Mouse (Mus musculus) cerebellum, adult 9-11 months (tissue): ENCODE results near the gene Akap12.

Source experiments
- DNase-seq: peaks from one replicate; pipeline ENCODE4 v3.0.0; 2022

Akap12 gene

DNA sequence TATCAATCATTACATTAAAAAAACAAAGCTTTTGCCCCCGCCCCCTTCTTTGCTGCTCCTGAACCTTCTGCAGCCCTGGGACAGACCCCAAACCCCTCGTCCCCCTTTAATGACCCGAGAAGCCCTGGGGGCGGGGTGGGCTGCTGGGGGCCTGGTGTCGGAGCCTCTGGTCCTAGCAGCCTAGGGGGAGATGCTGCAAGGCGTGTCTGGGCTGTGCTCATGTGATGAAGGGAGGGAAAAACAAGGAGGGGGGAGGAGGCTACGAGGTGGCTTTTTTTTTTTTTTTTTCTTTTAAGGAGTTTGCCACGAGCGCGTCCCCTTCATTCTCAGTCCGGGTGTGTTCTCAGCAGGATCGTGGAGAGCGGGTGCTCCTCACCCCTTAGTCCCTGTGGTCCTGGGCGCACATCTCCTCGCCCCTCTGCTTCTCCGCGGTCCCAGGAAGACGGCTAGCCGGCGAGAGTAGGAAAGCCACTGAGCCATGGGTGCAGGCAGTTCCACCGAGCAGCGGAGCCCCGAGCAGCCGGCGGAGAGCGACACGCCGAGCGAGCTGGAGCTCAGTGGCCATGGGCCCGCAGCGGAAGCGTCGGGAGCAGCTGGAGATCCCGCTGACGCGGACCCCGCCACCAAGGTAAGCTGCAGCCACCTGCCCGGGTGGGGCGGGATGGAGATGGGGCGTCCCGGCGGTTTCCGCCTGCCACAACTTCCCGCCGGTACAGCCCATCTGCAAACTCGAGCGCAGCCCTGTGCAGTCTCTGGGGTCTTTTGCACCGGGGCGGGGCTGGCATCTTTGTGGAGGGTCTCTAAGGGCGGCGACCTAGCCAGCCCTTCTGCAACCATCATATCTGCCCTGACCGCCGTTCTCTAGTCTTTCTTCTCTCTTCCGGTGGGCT, at the start of gene Akap12:
TSS of gene Akap12 (plus strand) at position 340 of the 890 bp plus-strand sequence.
- DNase-seq = peak; percentile 80

DNA sequence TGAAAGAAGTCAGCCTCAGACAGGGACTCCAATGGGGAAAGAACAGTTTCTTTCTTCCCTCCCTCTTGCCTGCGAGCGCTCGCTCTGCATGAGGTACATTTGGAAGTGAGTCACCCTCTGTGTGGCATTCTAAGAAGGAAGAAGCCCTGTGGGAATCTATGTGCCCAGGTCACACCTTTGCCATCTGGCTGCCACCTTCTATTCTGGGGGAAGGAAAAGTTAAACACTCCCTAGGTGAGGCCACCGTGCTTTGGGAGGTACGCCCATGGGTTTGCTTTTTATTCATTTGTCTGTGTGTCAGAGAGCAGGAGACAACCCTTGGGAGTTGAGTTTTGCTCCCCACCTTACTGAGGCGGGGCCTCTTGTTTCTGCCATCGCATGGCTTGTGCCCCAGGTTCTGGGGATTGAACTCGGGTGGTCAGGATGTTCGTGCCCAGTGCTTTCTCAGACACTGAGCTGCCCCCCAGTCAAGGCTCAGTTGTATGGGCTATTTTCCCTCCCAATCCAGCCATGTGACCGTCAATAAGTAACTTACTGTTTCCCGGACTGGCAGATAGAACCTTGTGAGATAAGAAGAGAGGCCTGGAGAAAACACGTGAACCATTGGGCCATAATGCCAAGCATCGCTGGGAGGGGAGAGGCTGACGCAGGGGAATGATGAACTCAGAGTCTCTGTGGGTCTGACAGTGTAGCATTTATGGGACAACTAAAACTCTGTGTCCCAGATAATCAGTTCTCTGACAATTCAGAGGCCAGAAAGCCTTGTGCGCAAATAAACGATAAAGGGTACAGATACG, 35.4 kb upstream of the Akap12 start:
- no peak for DNase-seq

DNA sequence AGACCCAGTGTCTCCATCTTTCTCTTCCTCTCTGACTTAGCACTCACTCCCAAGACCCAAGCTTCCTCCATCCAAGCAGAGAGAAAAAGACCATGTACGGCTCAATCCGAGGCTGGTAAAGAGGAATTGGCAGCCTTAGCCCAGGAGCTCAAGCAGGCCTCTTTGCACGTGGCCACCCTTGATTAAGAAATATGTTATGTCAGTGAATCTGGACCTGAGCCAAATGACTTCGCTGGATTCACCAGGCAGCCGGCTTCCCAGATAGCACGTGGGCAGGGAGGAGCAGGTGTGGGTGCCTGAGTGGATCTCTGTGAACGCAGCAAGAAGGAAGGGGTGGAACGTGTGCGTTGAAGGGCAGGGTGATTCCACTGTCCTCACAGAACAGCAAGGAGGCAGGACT, 33.1 kb upstream of the Akap12 start:
- peak; percentile 18 for DNase-seq

DNA sequence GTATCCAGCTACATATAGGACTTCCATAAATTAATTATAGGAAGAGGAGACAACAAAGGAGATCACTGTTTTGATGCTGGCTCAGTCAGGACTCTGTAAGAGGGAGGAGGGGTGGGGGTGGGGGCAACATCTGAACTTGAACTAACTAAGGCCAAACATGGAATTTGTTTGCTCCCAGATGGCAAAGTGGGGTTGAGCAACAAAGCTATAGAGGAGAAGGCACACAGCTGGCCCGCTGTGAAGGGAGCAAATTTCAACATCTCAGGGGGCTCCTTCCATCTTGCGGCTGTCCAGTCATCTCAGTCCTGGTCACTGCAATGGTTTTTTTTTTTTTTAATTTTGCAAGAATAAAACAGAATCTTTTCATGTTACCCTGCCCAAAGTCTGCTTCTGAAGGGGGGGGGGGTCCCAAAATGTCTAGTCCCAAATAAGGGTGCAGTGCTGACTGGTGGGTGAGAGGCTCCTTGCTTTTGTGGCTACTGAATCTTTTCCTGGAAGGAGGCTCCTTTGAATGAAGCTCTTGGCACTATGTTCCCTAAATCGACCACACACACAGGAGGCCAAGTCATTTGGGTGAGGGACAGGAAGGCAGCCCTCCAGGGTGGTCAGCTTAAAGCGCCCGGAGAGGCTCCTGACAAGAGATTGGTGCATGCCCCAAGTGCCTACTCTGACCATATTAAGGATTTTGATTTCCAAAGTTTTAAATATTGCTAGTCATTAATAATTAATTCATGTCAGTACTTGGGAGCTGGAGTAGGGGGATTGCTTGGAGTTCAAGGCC, 26.2 kb upstream of the Akap12 start:
- no peak for DNase-seq

DNA sequence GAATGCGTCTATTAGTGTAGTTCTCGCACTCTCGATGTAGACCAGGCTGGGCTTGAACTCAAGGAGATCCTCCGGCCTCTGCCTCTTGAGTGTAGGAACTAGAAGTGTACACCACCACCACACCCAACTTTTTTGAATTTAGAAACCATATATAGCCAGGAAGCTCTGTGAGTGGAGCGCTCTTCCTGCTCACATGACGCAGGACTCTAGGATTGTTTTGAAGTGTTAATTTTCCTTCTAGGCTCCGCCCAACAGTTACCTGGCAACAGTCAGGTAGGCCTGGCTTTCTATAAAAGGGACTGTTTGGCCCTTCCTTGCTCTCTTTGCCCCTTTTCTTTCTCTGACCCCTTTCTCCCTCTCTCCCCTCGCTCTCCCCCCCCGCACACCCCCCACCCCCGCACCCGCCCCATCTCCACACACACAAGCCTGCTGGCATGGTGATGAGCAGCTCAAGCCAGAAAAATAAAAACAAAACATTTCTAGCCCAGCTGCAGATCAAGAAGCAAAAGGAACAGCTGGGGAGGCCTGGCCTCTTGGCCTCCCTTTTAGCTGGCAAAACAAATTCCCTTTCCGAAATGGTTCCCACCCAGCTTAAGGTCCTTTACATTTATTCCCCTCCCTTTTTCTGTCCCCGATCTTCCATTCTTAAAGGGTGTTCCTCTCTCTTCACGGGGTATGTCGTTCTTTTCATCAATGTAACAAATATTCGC, 22.4 kb upstream of the Akap12 start:
- no peak for DNase-seq

DNA sequence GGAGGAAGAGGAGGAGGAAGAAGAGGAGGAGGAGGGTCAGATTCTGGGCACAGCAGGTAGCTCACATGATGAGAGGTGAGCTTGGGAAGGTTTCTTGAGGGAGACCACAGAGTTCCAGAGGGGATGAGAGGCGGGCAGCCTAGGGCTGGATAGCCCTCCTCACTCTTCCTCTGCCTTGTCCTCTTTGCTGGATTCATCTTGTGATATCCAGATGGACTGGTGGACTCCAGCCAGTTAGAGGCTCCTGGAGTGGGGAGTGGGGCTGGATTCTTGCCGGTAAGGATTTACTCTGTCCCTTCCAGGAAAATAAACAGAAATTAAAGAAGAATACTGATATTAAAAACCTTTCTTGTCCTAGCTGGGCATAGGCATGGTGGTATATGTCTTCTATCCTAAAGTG, 20.4 kb upstream of the Akap12 start:
- DNase-seq = no peak

DNA sequence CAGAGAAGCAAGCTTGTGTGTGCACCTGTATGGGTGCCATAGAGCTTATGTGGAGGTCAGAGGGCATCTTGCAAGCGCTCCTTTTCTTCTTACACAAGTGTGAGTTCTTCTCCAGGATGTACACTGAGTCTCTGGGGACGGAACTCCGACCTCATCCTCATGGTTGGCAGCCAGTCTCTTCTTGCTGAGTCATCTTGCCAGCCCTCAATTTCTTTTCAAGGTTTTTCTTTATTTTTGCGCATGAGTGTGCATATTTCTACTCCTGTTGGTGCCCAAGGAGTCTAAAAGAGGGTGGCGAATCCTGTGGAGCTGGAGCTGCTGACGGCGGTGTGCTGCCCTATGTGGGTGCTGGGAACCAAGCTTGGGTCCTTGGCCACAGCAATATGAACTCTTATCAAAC, 19.8 kb upstream of the Akap12 start:
- no peak for DNase-seq

DNA sequence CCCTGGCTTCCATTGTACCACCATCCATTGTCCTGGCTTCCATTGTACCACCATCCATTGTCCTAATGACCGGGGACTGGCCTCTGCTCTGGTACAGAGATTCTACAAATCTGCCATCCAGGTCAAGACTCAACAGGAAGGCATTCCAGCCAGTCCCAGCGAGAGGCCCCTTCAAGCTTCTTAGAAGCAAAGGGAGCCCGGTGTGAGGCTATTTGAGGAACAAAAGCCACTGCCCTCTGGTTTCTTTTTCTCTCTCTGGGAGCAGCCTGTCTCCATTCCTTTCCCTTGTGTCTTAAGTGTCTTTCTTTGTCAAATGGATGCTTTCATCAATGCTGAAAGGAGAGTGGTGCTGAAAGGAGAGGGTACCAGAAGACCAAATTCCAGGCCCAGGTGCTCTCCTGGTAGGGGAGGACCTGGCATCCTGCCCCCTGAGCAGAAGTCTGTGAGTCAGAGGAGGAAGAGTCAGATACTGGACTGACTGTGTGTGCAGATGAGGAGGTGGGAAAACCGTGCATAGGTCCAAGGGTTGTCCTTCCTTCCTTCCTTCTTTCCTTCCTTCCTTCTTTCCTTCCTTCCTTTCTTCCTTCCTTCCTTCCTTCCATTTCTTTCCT, 16.8 kb upstream of the Akap12 start:
- peak; percentile 50 for DNase-seq

DNA sequence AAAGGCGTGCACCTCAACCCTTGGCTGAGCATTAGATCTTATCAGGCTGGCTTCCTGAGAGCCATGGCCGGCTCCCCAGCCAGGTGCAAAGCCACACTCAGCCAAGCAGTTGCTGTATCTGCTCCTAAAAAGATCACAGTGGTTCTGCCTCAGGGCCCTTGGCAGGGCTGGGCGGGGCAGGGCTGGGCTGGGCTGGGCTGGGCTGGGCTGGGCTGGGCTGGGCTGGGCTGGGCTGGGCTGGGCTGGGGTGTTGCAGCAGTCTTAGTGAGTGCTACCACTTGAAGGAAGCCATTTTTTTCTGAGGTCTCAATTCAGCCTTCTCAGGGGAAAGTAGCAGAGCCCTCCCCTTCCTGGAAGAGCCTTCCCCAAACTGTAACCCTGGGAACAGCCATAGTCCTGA, 15.5 kb upstream of the Akap12 start:
- DNase-seq = no peak

DNA sequence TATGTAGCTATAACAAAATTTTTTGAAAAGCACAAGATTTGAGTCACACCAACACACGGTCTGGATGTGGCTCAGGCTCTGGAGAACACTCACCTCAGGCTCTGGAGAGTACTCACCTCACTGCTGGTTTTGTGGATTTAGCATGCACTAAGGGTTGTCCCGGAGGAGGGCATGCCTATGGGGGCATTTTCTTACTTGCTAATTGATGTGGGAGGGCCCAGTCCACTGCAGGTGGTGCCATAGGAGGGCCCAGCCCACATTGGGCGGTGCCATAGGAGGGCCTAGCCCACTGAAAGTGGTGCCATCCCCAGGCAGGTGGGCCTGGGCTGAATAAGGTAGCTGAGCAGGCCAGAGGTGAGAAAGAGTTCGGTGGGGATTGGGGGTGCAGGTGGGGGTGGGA, 12.6 kb upstream of the Akap12 start:
- no peak for DNase-seq

DNA sequence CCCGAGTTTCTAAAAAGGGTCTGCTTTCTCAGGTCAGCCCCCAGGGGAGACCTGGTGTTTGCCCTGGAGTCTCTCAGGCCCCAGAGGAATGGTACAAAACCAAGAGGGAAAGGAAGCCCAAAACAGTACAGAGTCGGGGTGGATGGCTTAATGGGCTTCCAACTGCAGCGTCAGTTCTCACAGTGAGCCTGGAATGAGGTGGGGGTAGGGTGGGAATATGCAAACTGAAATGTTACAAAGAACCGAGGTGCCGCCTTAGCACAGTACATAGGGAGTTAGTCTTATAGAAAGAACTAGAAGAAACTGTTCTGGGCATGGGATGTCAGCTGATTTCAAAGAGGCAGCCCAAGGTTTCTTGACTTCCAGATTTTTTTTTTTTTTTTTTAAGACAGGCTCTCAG, 11.7 kb upstream of the Akap12 start:
- no peak for DNase-seq

DNA sequence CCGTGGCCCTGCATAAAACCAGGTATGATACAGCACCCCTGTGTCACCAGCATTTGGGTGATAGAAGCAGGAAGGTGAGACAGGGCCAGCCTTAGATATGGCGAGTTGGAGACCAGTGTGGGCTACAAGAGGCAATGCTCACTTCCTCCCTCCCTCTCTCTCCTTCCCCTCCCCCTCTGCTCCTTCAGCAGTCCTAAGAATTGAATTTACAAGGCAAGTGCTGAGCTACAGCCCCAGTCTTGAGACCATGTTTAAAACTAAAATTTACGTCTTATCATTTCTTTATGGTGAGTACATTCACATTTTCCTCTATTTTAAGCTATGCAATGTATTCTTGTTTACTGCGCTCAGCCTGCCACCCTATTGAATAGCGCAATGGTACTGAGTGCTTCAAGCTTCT, 5.3 kb upstream of the Akap12 start:
- no peak for DNase-seq

DNA sequence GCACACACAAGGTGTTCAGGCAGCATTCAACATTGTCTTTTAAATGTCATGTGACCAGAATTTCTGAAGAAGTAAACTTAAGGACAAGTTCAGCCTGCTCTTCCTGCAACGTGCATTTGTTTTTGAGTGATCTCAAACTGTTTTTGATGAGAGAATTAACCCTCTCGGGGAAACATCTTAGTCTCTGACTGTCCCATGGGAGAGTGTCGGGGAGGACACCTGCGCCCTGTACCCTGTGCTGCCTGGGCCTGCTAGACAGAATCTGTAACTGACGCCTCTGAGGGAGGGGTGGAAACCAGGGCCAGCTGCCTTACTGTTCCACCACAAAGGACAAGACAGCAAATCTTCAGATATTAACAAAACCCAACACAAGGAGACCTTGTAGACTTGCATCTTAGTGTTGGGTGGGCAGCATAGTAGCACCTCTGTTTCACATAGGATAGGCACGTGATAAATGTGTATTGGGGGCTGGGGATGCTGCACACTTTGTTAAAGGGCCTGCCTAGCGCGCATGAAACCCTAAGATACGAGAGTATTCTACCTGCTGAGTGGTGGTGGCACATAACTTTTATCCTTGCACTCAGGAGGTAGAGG, 4.7 kb upstream of the Akap12 start:
- no peak for DNase-seq

DNA sequence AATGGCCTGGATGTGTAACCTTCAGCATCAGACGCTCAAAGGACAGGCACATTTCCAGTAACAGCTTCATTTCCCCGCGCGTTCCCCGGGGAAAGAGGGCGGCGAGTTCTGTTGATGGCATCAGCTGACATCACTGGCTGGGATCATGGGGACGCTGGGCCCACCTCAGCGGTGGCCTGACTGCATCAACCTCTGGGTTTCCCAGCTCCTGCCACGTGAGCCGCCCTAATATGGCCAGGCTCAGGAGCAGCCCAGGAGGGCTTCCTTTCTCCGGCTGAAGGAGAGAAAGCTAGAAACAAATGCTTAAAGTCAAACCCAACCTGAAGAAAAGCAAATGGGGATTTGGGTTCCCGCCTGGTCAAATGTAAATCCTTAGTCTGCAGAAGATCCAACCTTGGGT, 539 bp upstream of the Akap12 start:
- peak; percentile 78 for DNase-seq

DNA sequence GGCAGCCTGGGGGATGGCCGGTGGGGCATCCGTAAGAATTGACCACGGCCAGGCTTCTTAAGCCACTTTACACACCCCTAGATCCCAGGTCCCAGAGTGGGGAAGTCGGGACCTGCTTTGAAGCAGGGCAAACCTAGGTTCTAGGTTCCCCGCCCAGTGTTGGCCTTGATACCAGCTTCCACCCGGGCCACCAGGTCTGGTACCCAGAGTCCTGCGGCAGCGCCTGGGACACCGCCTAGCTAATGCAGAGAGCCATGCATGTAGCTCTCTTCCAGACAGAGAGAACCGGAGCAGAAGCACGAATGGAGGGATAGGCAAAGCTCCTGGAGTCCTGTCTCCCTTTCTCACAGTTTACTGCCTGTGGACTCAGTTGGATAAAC, 741 bp downstream of the Akap12 start:
- peak; percentile 75 for DNase-seq

DNA sequence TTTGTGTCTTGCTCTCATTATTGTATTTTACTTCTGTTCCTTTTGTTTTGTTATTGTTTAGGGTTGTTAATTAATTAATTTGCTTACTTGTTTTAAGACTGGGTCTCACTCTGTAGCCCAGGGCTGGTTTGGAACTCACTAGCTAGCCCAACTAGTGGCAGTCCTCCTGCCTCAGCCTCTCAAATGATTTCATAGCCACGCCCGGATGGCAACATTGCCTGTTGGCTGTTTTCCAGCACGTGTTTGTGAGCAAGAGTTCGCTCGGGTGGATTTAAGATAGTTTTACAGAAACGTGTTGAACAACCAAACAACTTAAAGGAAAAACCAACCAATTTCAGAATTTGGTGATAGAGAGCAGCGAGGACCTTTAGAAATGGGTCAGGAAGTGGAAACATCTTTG, 1.3 kb downstream of the Akap12 start:
- DNase-seq = peak; percentile 56

DNA sequence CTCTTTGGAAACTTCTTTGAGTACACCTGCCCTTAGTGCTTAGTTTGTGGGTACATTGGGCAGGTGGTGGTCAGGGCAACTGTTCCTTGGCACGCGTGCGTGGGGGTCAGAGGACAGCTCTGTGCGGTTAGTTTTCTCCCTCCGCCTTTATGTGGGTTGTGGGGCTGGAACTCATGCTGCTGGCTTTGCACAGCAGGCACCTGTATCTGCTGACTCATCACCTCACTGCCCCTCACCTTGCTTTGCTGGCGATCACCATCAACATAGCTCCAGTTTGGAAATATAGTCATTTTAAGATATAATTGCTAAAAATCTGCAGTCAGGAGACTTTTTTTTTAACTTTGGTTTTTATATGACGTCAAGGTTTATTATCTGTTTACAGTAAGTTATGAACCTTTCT, 2.0 kb downstream of the Akap12 start:
- no peak for DNase-seq

DNA sequence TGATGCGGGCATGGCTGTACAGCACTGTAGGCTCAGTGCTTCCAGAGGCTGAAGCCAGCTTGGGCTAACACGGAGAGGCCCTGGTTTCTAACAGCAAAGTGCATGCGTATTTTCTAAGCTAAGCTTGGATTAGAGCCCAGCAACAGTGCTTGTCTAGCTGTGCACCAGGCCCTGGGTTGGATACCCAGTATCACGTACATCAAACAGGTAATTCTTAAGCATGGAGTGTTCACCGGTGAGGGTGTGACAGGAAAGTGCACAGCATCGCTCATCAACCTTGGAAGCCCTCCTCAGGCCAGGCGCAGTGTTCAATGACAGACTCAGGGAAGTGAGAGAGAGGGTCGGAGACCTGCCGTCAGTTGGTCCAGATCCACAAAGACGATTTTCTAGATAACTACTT, 9.4 kb downstream of the Akap12 start:
- peak; percentile 48 for DNase-seq

DNA sequence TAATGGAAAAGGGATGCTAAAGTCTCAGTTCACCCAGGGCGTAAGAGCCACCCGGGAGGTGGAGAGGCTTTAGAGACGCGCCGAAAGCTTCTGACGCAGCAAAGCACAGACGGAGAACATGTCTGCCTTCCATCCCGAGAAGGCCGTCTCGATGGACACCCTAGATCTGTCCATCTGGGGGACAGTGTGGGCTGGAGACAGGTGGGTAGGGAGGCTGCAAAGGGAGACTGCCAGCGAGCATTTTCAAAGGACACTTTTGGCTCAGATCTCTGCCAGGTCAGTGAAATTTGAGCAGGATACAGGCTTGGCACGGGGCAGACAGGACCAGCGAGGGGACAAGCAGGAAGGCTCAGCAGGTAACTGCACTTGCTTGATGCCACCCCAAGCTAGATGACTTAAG, 9.9 kb downstream of the Akap12 start:
- DNase-seq = peak; percentile 83

DNA sequence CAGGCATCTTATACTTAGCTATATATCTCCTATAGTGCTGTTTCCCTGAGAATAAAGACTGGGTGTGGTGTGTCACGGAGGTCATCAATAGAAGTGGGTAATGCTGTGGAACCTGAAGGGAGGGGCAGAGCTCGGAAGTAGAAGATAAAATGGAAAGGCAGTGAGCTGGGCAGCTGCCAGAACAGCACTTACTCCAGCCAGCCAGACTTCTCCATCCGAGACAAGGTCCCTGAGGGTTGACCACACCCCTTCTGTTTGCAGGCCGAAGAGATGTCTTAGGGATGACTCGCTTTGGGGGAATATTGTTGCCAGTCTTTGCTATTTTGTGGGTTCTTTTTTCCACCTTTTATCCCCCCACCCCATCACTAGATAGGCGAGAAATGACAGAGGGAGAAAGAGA, 11.9 kb downstream of the Akap12 start:
- DNase-seq = no peak

DNA sequence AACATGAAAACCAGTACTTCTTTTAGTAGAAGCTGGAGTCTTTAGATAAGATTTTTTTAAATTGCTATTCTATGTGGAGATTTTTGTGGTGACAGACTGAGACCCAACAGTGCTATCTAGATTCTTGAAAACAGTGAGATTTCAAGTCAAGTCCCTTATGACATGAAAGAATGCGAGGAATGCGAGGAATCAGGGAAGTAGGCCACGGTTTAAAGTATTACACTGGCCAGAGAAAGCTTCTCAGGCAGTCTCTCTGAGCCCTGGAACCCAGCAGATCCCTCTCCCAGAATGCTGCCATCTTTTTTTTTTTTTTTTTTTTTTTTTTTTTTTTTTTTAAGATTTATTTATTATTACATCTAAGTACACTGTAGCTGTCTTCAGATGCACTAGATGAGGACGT, 16.2 kb downstream of the Akap12 start:
- DNase-seq = no peak

DNA sequence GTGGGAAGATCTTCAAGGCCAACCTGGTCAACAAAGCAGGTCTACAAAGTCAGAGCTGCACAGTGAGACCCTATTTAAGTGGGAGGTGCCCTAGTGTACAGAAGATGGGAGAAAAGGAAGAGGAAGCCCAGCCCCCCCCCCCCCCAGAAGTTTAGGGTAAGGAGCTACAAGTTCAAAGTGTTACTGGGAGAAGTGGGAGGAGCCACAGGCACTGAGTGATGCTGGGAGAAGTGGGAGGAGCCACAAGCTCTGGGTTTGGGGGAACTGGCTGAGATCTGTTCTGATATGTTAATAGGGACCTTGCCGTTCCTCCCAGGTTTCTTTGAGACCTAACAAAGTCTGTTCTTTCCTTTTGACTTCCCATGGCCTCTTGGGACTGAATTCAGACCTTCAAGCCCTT, 18.6 kb downstream of the Akap12 start:
- no peak for DNase-seq
